Mouse (Mus musculus) stomach, postnatal 0 days (tissue): ENCODE measurements around the gene Ptgfrn.

Source experiments
- CTCF ChIP-seq: IDR thresholded peaks from 2 replicates; pipeline ENCODE4 v1.5.1; 2016; ENCODE audit warnings: antibody characterized with exemption, low read depth, mild to moderate bottlenecking, moderate library complexity
- EP300 ChIP-seq: optimal IDR thresholded peaks from 2 replicates; pipeline ENCODE3; 2016; ENCODE audit warnings: antibody characterized with exemption

- TF ChIP-seq CTCF, result no peak
- TF ChIP-seq EP300, result no peak
Measured at GRCm38 (mm10) chr3:101101184-101101583, 8.9 kb downstream of the Ptgfrn start.
